Mouse (Mus musculus) E14TG2a.4 (cell line): ENCODE results near the gene Gpr39.

Source experiments
- CTCF ChIP-seq: conservative IDR thresholded peaks from 2 replicates; pipeline ENCODE4 v1.5.1; 2014; ENCODE audit warnings: low read length
- NANOG ChIP-seq: IDR thresholded peaks from 2 replicates; pipeline ENCODE4 v1.6.1; 2014; ENCODE audit warnings: borderline replicate concordance, low read length, mixed read lengths

- TF ChIP-seq CTCF (no peak), NANOG (no peak)
Observed at GRCm38 (mm10) chr1:125662058-125662457, 14.7 kb upstream of the Gpr39 start.
